Mouse (Mus musculus): ENCODE results near the gene Pigyl.
"Not testable (repeated sequence)": the region's sequence is repeated elsewhere in the genome, so short reads cannot be mapped to it uniquely, and the experiment has no call there.

Pigyl gene

DNA sequence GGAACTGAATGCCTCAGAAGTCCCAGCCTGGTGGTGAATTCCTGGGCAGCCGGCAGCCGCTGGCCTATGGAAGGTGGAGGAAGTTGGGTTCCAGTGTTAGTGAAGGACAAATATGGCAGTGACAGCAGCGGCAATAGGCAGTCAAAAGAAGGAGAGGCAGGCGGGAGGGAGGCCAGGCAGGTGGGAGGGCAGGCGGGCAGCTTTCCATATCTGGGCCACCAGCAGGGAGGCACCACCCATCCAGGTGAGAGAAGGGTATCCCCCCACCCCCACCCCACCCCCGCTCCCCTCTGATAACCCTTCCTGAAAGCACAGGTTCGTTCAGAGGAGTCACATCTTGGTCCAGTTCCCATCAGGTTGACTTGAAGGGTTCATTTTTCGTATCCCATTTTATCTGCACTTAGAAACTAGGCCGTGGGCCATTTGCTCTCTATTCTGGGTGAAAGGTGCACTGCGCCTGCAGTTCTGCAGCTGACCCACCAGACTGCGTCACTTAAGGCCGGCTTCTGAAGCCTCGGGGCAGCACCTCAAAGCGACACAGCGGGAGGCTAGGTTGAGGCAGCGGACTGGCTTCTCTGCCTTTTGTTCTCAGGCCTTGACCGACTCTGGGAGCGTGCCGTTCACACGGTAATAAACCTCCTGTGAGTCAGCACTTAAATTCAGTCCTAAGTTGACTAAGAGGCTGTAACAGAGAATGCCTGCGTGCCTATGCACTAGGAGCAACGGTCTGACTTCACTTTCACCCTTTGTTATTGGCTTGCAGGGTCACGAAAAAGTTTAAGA is 19.7 kb upstream of the Pigyl start:
- in situ Hi-C loops (cut with MboI; ENCODE audit: low sequenced_read_pairs) = no loop called here

DNA sequence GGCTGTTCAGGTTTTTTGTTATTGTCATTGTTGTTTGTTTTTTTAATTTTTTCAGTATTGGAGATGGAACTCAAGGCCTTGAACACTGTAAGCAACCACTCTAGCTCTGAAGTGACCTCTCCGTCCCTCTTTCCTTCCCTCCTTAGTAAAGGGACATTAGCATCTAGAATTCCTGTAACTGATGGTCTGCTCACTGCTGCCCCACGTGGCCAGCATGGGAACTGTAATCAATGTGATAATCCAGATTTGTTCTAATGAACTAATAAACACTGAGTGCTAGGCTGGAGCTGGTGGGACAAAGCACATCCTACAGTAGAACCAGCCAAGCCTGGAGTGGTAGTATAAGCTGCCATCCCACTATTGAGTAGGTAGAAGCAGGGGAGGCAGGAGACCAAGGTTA is 18.2 kb upstream of the Pigyl start:
- in situ Hi-C loops (cut with MboI; ENCODE audit: low sequenced_read_pairs) = no loop called here

DNA sequence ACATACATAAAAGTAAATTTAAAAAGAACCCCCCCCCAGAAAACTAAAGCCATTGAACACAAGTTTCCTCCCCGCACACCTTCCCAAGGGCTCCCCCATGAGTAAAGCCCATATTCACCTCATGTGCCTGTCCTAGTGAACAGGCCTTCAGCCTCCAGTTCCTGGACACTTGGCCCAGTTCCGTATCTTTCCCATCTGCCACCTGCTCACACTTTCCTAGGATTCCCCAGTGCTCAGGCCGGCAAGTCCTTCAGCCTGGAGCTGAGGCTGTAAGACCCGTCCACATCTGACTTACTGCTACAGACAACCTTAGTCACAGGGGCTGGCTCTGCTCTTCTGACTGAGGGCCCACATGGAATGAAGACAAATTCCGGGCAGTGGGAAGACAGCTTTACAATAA is 16.9 kb upstream of the Pigyl start:
- in situ Hi-C loops (cut with MboI; ENCODE audit: low sequenced_read_pairs) = no loop called here

DNA sequence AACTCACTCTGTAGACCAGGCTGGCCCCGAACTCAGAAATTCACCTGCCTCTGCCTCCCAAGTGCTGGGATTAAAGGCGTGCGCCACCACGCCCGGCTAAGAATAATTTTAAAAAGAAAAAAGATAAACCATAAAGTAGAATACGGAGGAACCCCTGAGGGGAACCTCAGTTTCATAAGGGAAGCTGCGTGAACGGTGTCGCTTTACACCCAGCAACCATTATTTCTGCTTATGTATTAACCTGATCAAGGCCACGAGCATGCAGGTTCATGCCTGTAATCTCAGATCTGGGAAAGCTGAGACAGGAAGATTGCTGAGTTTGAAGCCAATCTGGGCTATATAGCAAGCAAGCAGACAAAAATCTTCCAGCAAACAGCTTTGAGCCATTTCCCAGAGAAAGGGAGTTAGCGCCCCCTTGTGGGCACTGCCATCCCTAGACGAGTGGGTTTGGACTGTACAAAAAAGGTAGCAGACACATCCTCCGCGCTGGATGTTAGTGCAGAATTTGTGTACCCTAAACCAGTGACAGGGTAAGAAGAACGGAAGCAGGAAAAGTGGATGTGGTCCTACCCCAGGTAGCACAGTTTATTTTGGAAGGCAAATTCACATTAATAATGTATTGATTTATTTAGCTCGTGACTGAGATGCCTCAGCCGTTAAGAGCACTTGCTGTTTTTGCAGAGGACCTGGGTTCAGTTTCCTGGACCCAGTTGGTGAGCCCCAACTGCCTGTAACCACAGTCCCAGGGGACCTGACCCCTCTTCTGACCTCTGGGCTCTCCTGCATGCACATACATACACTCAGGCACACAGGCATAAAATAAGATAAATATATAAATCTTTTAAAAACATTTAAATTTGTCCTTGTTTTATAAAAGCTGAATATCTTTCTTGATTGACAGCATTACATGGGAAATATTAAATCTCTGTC is 13.3 kb upstream of the Pigyl start:
- in situ Hi-C loops (cut with MboI; ENCODE audit: low sequenced_read_pairs) = no loop called here

DNA sequence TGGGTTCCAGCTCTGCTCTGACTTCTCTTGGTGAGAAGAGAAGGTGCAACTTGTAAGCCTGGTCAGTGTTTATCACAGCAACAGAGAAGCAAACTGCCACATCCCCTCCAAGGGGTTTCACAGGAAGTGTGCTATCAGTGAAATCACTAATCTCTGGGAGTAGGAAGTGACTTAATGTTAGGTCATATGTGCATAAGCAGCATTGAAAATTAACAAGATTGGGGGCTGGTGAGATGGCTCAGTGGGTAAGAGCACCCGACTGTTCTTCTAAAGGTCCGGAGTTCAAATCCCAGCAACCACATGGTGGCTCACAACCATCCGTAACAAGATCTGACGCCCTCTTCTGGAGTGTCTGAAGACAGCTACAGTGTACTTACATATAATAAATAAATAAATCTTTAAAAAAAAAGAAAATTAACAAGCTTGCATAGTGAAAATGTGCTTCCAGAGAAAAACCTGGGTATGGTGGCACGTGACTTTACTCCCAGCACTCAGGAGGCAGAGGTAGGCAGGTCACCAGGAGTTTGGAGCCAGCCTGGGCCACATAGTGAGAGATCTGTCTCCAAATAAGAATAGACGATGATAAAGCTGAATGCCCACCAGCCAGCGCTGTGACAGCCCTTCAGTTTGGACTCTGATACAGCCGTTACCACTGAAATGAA is 12.2 kb upstream of the Pigyl start:
- in situ Hi-C loops (cut with MboI; ENCODE audit: low sequenced_read_pairs) = no loop called here

DNA sequence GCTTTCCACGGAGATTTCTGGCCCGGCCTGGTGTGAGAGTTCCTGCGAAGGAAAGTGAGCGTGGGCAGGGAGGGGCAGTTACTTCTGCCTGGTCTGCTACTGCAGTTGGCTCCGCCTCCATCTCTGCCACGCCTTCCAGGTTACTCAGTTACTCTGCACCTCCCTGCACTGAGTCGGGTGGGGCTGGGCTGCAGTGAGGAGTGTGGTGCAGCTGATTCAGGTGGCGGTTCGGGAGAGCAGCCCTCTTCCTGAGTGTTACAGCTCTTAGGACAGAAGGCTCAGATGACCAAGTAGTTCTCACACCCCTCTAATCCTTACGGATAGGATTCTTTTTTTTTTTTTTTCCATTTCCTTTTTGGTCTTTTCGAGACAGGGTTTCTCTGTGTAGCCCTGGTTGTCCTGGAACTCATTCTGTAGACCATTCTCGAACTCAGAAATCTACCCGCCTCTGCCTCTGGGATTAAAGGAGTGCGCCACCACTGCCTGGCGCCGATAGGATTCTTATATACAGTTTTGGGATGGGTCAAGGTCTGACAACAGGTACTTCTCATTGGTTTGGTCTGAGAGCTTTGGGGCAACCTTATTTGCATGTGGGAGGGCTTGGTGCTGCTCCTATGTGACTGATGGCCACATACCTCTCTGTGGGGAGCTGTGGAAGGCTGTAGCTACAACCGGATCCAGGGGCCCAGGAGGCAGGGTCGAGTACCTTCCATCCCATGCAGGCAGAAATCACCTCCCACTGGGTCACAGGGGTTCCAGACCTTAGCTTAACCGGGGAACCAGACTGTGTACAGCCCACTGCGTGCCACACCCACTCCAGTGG is 7.0 kb upstream of the Pigyl start:
- in situ Hi-C loops (cut with MboI; ENCODE audit: low sequenced_read_pairs) = no loop called here

DNA sequence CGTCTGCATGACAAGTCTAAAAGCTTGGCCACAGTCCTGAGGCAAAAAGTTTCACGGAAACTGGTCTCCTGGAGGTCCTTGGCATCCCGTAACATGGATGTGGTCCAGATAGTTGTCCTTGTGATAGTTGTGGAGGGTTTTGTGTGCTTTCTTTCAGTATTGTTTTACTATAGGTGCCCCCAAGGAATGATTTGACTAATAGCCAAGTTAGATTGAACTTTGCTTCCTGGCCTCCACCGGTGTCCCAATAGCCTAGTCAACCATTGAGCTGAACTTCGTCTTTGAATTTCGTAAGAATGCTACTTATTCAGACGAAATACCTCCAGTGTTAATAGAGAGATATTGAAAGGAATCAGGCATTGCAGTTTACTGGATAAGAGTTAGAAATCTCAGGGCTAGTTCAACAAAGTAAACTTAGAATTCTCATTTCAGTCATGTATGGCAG is 6.4 kb upstream of the Pigyl start:
- in situ Hi-C loops (cut with MboI; ENCODE audit: low sequenced_read_pairs) = not testable (repeated sequence)

DNA sequence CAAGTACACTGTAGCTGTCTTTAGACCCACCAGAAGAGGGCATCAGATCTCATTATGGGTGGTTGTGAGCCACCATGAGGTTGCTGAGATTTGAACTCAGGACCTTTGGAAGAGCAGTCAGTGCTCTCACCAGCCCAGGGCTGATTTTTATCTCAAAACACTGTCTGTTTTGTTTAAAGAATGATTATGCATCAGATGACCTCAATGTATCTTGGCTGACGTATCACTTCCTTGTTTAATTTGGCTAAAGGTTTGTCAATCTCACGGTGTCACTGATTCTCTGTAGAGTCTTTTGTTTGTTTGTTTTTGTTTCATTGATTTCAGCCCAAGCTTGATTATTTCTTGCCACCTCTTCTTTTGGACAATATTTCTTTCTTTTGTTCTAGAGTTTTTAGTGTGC is 5.7 kb upstream of the Pigyl start:
- in situ Hi-C loops (cut with MboI; ENCODE audit: low sequenced_read_pairs) = no loop called here

DNA sequence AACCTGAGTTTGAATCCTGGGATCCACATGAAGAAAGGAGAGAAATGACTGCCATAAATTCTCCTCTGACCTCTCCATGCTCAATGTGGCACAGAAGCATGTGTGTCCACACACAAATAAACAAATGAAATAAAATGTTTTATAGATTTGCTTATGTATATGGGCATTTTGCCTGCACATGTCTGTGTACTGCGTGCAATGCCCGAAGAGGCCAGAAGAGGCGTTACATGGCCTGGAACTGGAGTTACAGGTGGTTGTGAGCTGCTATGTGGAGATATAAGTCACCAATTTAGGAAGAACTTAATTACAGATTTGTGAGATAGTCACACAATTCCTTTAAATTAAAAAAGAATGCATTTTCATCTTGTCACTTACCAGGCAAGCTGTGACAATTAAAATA is 2.8 kb upstream of the Pigyl start:
- in situ Hi-C loops (cut with MboI; ENCODE audit: low sequenced_read_pairs) = no loop called here

DNA sequence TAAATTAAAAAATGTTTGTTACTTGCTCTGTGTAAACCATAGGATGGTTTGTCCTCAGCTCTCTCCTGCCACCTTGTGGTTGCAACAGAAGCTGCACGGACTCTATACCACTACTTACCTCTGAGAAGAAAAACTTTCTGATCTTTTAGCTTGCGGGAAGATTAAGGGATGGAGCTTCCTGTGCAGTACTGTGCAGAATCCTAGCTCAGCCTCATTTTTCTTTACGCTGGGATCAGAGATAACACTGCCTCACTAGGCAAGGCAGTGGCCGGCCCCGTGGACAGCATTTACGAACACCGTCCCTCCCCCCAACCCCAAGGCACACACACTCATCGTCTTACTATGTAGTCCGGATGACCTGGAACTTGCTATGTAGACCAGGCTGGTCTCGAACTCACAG is 1.0 kb upstream of the Pigyl start:
- in situ Hi-C loops (cut with MboI; ENCODE audit: low sequenced_read_pairs) = no loop called here

DNA sequence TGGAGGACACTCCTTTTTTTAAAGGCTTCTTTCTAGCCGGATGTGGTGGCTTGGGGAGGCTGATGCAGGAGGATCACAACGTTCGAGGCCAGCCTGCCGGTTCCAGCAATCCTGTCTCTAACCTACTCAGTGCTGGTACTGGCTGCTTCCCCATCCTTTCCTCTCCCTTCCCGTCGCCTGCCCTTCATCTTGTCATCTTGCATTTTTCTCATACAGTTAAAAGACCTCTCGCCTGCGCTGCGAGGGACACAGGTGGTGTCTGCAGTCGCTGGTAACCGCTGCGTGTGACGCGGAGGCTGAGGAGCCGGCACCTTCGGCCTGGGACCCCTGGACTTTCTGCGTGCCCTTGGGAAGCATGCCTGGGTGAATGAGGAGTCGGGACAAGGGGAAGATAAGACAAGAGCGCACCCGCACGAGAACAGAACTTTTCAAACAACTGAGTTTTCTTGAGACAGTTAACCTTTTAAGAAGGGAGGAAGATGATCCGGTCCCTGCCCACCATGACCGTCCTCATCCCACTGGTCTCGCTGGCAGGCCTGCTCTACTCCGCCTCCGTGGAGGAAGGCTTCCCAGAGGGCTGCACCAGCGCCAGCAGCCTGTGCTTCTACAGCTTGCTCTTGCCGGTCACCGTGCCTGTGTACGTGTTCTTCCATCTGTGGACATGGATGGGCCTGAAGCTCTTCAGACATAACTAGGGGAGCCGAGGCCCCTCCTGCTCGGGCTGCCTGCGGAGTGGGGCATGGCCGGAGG is 1.0 kb downstream of the Pigyl start:
- in situ Hi-C loops (cut with MboI; ENCODE audit: low sequenced_read_pairs) = no loop called here

DNA sequence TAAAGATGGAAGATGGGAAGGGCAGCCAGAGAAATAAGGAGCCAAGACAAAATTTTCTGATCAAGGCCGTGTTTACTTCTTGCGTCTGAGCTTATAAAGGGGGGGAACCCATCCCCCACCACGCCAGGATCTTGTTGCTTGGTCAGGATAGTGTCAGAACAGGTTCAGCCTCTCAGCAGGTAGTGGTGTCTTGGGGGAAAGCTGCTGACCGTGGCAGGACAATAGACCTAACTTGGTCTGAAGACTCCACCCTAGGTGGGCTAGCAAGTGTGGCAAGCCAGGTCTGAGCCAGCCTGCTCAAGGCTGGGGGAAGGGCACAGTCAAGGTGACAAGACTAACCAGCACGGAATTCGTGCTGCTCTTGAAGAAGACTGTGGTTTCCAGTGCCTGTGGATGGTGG is 4.7 kb downstream of the Pigyl start:
- in situ Hi-C loops (cut with MboI; ENCODE audit: low sequenced_read_pairs) = loop anchor here (10.0 kb wide), 1 partner anchor 54 kb away; no protein-coding TSS in a partner anchor

DNA sequence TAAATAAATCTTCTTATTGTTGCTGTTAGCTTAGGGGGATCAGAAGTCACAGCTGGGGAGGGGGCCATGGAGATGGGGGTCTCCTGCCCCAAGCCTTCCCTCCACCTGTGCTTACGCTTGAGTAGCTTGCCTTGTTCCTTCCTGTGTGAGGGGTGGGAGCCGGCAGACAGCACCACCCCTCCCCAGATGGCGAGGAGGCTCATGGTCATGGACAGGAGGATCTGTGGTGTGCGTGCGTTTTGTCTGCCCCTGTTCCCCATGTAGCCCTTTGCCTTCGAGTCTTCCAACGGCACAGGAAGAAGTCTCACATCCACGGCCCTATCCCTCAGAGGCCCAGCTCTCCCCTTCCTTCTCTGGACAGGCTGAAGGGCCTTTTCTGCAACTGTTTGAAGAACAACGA is 5.7 kb downstream of the Pigyl start:
- in situ Hi-C loops (cut with MboI; ENCODE audit: low sequenced_read_pairs) = loop anchor here (10.0 kb wide), 1 partner anchor 52 kb away; no protein-coding TSS in a partner anchor

DNA sequence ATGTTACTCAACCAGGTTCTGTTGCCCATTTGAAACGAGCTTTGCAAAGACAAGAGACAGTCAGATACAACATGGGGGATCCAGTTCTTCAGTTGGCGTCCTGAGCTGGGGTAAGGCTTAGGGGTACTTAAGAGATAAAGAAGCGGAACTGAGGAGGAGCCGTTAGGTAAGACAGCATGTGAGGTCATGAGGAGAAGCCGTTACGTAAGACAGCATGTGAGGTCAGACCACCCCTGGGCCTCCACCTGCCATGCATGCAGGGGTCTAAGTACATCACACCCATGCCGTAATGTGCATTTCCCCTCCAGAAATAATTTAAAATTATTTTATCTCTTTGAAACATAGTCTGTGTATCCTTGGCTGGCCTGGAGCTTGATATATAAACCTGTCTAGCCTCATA is 6.3 kb downstream of the Pigyl start:
- in situ Hi-C loops (cut with MboI; ENCODE audit: low sequenced_read_pairs) = loop anchor here (10.0 kb wide), 1 partner anchor 52 kb away; no protein-coding TSS in a partner anchor

DNA sequence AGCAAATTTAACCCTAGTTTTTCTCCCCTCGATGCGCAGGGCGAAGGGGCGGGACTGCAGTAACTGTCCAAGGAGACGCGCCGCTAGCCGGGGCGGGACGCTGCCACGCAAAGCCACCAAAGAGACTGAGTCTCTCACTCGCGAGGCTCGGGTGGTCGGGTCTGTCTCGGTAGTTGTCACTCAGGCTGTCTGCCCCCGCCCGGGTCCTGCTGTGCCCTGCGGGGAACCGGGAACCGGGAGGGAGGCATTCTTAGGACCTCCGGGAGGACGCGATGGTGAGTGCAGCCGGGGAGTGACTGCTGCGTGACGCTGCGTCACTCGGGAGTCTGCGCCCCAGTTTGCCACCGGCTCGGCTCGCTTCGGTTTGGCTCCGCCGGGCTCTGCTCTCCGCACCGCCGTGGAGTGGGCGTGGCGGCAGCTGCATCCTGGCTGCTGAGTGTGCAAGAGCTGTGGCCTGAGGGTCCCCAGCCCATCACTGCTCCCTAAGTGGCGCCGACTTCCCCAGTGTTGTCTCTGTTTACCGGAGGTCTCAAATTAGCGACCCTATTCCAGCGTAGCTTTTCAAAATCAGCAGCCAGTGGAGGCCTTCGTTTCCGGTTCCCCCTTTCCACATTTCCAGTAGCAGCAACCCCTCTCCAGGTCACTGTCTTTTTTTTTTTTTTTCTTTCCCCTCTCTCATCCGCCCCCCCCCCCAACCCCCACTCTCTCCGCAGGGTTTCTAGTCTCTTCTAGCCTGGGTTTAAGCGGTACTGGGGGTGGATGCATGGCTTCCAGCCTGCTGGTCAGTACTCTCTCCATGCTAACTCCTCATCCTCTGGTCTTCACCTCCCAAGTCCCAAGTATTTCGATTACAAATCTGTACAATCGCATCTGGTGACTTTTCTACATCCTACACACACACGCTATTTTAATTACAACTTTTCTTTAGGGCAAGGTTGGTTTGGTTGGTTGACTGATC is 8.3 kb downstream of the Pigyl start:
- in situ Hi-C loops (cut with MboI; ENCODE audit: low sequenced_read_pairs) = loop anchor here (10.0 kb wide), 1 partner anchor 50 kb away; no protein-coding TSS in a partner anchor

DNA sequence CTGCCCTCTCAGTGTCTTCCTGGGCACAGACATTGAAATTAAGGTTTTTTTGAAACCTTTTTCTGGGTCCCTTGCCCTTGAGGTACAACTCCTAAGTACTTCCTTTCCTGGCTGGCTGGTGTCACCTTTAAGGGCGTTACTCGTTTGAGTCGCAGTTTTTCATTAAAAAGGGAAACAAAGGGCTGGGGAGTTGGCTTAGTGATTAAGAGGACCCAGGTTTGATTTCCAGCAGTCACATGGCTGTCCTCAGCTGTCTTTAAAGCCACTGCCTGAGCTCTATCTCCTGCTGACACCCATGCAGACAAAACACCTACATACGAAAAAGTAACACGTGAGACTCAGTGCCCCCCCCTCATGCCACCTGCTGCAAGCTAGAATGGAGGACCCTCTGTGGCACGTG is 9.3 kb downstream of the Pigyl start:
- in situ Hi-C loops (cut with MboI; ENCODE audit: low sequenced_read_pairs) = loop anchor here (10.0 kb wide), 1 partner anchor 49 kb away; no protein-coding TSS in a partner anchor

DNA sequence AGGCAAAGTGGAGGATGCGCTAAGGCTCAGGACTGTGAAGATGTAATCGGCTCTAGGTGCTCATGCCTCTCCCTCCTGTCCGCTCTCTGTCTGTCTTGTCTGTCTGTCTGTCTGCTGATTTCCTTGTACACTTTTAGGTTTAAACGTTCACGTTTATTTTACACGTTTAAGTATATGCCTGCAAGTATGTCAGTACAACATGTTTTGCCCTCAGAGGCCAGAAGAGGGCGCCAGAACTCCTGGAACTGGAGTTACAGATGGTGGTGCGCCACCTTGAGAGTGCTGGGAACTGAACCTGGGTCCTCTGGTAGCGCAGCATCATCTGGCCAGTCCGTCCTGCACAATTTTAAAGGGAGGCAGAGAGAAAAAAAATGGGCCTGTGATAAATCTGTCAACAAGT is 10.0 kb downstream of the Pigyl start:
- in situ Hi-C loops (cut with MboI; ENCODE audit: low sequenced_read_pairs) = loop anchor here (10.0 kb wide), 1 partner anchor 48 kb away; no protein-coding TSS in a partner anchor

DNA sequence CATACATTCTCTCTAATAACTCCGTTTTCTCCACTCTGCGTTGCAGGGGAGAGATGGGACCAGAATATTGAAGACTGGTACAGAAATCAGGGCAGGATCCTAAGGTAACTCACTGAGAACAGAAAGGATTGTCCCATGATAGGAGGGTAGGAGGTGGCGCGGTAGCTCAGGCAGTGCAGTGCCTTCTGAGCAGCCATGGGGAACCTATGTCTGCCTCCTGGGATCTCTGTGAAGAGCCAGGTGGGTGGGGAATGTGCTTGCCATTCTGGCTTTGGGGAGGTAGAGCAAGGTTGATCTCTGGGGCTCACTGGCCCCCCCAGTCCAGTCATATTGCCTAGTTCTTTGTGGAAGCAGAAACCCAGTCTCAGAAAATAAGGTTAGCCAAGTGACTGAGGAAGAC is 11.1 kb downstream of the Pigyl start:
- in situ Hi-C loops (cut with MboI; ENCODE audit: low sequenced_read_pairs) = loop anchor here (10.0 kb wide), 1 partner anchor 47 kb away; no protein-coding TSS in a partner anchor

Data from CH12F3 (cell line).